Mouse (Mus musculus): ENCODE results near the gene Tmed1.
"Not testable (repeated sequence)": the region's sequence is repeated elsewhere in the genome, so short reads cannot be mapped to it uniquely, and the experiment has no call there.

Gene Tmed1

DNA sequence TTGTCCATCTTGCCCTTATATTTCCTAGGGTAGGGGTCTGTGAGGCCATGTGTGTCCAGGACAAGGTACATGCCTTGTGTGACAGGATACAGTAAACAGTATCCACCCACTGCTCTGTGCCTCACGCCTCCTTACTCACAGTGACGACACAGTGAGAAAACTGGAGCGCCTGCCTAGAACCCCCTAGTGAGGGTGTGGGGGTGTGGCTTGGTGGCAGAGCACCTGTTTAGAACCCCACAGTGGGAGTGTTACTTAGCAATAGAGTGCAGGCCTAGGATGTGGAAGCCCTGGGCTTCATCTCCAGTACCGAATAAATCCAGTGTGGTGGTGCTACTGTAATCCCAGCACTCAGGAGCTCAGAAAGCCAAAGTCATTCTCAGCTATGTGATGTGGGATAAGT, 37.1 kb downstream of the Tmed1 start:
- DNase-seq (ENCODE audit: low spot score): no peak

DNA sequence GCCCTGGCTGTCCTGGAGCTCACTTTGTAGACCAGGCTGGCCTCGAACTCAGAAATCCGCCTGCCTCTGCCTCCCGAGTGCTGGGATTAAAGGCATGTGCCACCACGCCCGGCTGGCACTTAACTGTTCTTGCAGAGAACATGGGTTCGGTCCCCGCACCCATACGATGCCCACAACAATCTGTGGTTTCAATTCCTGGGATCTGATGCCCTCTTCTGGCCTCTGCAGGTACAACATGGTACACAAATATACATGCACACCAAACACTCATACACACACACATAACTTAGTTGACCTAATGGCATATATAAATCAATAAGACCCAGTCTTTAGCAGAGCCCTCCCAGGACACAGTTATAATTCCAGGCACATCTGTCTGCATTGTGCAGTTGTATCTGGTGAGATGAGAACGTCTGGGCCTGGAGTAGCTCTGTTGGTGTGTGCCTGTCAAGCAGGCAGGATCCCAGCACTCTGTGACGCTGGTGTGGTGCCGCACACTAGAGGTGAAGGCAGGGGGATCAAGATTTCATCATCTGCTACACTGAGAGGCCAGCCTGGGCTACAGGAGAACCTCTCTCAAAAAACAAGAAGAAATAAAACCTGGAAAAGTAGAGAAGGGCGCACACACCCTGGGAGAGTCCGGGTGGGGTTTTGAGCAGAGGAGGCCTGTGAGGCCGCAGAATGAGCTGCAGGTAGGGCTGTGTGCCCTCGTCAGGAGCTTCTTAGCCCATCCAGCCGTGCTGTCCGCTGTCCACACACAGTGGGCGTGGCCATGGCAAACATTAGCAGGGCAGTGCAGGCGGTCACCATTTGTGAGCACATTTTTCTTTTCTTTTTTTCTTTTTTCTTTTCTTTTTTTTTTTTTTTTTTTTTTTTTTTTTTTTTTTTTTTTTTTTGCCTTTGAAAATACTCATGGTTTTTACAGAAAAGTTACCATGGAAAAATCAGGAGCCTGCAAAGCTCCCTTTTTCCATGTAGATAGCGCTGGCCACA, 40.7 kb downstream of the Tmed1 start:
- peak; percentile 29 for DNase-seq (ENCODE audit: low spot score)

DNA sequence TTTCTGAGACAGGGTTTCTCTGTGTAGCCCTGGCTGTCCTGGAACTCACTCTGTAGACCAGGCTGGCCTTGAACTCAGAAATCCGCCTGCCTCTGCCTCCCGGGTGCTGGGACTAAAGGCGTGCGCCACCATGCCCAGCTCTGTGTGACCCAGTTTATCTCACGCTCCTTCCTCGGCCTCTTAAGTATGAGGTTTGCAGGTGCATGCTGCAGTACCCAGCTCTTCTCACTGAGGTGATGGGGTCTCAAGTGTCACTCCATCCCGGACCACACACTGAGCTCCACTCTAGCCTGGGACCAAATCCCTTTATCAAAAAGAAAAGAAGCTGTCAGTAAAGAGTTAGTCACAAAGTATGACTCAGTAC, 45.5 kb downstream of the Tmed1 start:
- not testable (repeated sequence) for DNase-seq (ENCODE audit: low spot score)

DNA sequence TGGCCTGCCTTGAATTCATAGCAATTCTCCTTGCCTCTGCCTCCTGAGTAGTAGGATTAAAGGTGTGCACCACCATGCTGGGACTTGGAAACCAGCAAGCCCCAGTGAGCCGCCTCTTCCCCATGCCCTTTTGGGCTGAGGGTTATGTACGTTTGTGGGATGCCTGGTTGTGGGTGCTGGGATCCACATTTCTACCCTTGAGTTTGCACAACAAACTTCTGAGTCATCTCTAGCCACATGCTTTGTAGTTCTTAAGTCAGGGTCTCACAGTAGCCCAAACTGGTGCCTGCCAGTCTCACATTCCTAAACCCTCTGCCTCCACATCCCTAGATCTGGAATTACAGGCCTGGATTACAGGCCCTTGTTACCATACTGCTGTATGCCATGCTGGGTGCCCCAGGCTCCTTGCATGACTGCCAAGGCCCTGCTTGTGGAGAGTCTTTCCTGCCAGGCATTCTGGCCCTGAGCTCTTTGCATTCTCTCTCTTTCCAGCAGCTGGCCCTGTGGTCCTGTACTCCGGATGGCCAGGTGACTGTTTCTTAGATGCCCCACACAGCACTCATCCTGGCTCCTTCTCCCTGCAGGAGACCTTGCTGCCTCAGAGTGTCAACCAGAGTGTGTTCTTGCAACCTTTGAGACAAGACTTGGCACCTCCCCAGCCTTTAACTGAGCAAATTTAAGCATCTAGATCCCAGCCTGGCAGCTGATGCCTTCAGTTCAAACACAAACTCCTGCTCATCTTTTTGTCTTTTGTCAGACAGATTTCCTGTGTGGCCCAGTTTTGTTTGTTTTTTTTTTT, 46.1 kb downstream of the Tmed1 start:
- DNase-seq (ENCODE audit: low spot score): no peak

DNA sequence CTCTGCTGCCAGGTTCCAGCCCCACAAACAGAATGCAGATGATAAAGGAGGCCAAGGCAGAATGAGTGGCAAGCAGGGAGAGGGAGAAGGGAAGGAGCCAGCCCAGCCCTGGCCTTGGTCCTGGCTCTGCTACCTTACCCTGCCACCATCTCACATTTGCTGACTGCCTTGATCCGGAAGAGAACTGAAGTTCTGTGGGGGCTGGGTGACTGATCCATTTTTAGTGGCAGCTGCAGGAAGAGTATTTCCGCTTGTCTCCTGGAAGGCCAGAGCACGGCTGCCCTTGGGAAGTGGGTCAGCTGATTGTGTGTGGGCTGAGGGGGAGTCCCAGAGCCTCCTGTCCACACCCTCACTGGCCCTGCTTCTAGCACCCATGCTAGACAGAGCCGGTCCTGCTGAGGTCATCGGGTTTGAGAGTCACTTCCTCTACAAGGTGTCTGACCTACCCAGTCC, 46.9 kb downstream of the Tmed1 start:
- DNase-seq (ENCODE audit: low spot score): no peak

DNA sequence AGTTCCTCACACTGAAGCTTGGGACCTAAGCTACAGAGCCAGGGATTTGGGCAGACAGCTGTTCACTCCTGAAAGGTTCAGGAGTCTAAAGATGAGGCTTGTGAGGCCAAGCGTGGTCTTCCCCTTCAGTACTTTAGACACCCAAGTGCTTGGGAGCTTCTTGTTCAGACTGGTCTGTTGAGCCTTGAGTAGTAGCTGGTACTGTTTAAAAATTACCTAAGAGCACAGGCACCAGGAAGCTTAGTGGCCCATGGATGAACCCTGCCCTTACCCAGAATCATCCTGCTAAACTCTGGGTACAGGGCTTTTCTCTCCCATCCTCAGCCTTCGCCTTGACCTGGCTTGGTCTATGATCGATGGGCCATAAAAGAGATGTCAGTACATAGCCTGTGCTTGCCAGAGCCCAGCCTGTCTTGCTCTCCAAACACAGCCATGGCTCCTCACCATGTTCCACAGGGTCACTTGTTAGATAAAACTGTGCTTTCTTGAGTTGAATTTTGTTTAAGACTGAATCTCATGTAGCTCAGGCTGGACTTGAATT, 49.6 kb downstream of the Tmed1 start:
- no peak for DNase-seq (ENCODE audit: low spot score)

DNA sequence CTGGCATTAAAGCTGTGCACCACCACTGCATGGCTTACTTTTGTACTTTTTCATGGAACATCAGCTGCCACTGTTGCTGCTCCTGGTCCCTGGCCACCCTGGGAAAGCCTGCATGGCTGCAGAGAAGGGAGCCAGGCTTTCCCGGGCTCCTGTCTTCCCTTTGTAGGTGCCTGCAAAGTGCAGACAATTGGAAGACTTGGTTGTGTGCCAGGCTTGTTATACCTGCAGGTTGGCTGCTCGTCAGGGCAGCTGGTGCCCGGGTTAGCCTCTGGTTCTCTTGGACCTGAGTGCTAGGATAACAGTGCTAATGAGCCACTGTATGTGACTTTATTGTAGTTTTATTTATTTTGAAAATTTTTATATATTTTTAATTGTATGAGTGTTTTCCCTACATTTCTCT, 51.2 kb downstream of the Tmed1 start:
- no peak for DNase-seq (ENCODE audit: low spot score)

All from ovary, postnatal 10 days (tissue).